Mouse (Mus musculus) frontal cortex, adult (tissue): ENCODE measurements around the gene Ankrd31.
"Not testable (repeated sequence)": the region's sequence is repeated elsewhere in the genome, so short reads cannot be mapped to it uniquely, and the experiment has no call there.

Experiments
- ATAC-seq: cut with Nextera tagmentation; 2 replicates; pipeline ENCODE4 v1.9.2; 2017; ENCODE audit warnings: mild to moderate bottlenecking, moderate library complexity, mixed read lengths; ENCODE audit not compliant: low TSS enrichment

Gene Ankrd31

GRCm38 (mm10) chr13:96939680-96940079, 191.6 kb downstream of the Ankrd31 start:
- ATAC-seq = peak; percentile 62

- not testable (repeated sequence) for ATAC-seq
Measured at GRCm38 (mm10) chr13:96941481-96941880, 193.4 kb downstream of the Ankrd31 start.

GRCm38 (mm10) chr13:96943571-96943970, 195.5 kb downstream of the Ankrd31 start:
- no peak for ATAC-seq

- ATAC-seq = no peak
Measured at GRCm38 (mm10) chr13:96945748-96946147, 197.7 kb downstream of the Ankrd31 start.

GRCm38 (mm10) chr13:96947722-96948121, 199.7 kb downstream of the Ankrd31 start:
- 0 out of 2 replicates have a peak, but pooled peaks have one; percentile 4 for ATAC-seq

GRCm38 (mm10) chr13:96951880-96952279, 203.8 kb downstream of the Ankrd31 start:
- ATAC-seq = 0 out of 2 replicates have a peak, but pooled peaks have one; percentile 26

GRCm38 (mm10) chr13:96956466-96956865, 208.4 kb downstream of the Ankrd31 start:
- no peak for ATAC-seq
